Mouse (Mus musculus): ENCODE data around the gene Foxred2. TPM values are rescaled to one million over a fixed set of nuclear protein-coding genes. Genes with fewer than 3 reads are reported as not detected.

The Foxred2 gene
- polyA plus RNA-seq, 1 experiment from 2014 or later: 7.7 TPM

DNA sequence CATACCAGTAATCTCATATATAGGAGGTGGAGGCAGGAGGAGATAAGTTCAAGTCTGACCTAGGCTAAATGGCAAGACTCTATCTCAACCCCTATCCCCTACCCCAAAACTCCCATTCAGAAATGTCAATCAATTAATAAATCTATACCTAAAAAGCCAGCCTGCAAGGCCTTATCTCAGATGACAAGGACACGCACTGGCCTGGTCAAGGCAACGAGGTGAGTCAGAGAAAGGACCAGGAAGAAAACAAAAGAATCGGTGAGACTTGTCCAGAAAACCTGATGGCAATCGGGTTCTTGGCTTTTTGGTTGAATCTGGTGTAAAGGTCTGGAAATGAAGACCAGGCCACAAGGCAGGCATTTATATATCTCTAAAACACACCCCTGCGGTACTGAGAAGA lies 29.6 kb downstream of the Foxred2 start:
- no peaks in the 10 kb centered on the region for H3K9me3 ChIP-seq
- no peak overlapping the region for H3K27ac ChIP-seq
- no peak overlapping the region for H3K9ac ChIP-seq
- no peak overlapping the region for H3K4me2 ChIP-seq
- peaks cover 52% of the 10 kb centered on the region for H3K36me3 ChIP-seq
- H3K4me1 ChIP-seq: peaks cover 16% of the 10 kb centered on the region
- 95% methylated on average over 5 of the region's 5 CpGs for WGBS
- no peaks in the 10 kb centered on the region for H3K27me3 ChIP-seq
- ATAC-seq (ENCODE audit: insufficient number of reproducible peaks, insufficient read depth, low FRiP score, low TSS enrichment, low read depth): no peak
- no peak overlapping the region for H3K4me3 ChIP-seq

GRCm38 (mm10) chr15:77925195-77925594 lies 31.3 kb downstream of the Foxred2 start:
- Histone ChIP-seq H3K36me3 (peaks cover 68% of the 10 kb centered on the region), H3K4me1 (peaks cover 16% of the 10 kb centered on the region), H3K27me3 (no peaks in the 10 kb centered on the region), H3K4me3 (no peak overlapping the region), H3K9me3 (no peaks in the 10 kb centered on the region), H3K27ac (no peak overlapping the region), H3K4me2 (no peak overlapping the region), H3K9ac (no peak overlapping the region)
- WGBS: 96% methylated on average over 2 of the region's 2 CpGs
- ATAC-seq (ENCODE audit: insufficient number of reproducible peaks, insufficient read depth, low FRiP score, low TSS enrichment, low read depth): no peak

DNA sequence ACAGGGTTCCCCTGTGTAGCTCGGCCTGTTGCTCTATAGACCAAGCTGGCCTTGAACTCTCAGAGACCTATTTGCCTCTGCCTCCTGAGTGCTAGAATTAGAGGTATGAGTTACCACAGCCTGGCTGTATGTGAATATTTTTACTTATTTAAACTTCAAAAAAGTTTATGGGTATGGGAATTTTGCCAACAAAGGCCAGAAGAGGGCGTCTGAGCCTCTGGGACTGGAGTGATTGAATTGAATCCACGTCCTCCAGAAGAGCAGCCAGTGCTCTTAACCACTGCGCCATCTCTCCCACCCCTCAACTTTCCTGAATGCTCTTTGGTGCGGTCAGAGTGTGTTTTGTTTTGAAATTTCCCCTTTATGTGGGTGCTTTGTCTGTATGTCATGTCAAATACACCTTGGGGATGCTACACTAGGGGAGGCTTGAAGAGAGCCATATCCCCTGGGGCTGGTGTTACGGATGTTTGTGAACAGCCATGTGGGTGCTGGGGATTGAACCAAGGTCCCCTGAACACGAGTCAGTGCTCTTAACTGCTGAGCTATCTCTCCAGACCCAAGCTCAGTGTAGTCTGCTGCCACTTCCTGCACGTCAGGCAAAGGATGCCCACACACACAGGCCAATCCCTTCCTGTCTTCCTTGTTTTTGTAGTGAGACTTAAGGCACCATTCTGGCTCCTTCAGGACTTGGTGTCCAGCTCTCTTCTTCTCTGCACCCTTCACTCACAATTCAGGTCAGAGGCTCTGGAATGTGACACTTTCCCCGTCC lies 33.1 kb downstream of the Foxred2 start:
- ATAC-seq (ENCODE audit: insufficient number of reproducible peaks, insufficient read depth, low FRiP score, low TSS enrichment, low read depth): no peak
- Histone ChIP-seq H3K36me3 (peaks cover 85% of the 10 kb centered on the region), H3K27ac (no peak overlapping the region), H3K9me3 (no peaks in the 10 kb centered on the region), H3K27me3 (no peaks in the 10 kb centered on the region), H3K4me1 (peaks cover 10% of the 10 kb centered on the region), H3K4me2 (no peak overlapping the region), H3K4me3 (no peak overlapping the region), H3K9ac (no peak overlapping the region)
- WGBS: 65% methylated on average over 9 of the region's 9 CpGs

GRCm38 (mm10) chr15:77922710-77923109 lies 33.8 kb downstream of the Foxred2 start:
- 81% methylated on average over 9 of the region's 9 CpGs for WGBS
- Histone ChIP-seq H3K4me2 (no peak overlapping the region), H3K27ac (no peak overlapping the region), H3K36me3 (peaks cover 92% of the 10 kb centered on the region), H3K9ac (no peak overlapping the region), H3K4me1 (peaks cover 5% of the 10 kb centered on the region), H3K9me3 (no peaks in the 10 kb centered on the region), H3K4me3 (no peak overlapping the region), H3K27me3 (no peaks in the 10 kb centered on the region)
- no peak for ATAC-seq (ENCODE audit: insufficient number of reproducible peaks, insufficient read depth, low FRiP score, low TSS enrichment, low read depth)

DNA sequence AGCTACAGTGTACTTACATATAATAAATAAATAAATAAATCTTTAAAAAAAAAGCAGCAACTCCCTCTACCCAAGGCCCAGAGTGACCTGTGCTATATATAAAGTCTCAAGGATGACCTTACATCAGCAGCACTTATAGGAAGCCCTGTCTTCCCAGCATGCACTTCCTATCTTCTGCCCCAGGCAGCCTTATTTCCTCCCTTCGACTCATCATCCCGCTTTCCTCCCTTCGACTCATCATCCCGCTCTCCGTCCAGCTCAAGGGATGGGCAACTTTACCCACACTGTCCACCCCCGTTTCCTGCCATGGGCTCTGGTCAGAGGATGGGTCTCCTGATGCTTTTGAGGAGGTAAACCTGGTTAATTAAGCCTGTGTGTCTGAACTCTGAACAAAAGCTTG lies 34.9 kb downstream of the Foxred2 start:
- no peaks in the 10 kb centered on the region for H3K27me3 ChIP-seq
- H3K4me1 ChIP-seq: no peaks in the 10 kb centered on the region
- H3K4me2 ChIP-seq: no peak overlapping the region
- H3K9ac ChIP-seq: no peak overlapping the region
- no peak overlapping the region for H3K27ac ChIP-seq
- ATAC-seq (ENCODE audit: insufficient number of reproducible peaks, insufficient read depth, low FRiP score, low TSS enrichment, low read depth): no peak
- no peaks in the 10 kb centered on the region for H3K9me3 ChIP-seq
- H3K4me3 ChIP-seq: no peak overlapping the region
- peaks cover 91% of the 10 kb centered on the region for H3K36me3 ChIP-seq
- 80% methylated on average over 6 of the region's 6 CpGs for WGBS

GRCm38 (mm10) chr15:77920511-77921462 lies 35.7 kb downstream of the Foxred2 start:
- Histone ChIP-seq H3K27me3 (no peaks in the 10 kb centered on the region), H3K36me3 (peaks cover 93% of the 10 kb centered on the region), H3K9me3 (no peaks in the 10 kb centered on the region), H3K4me2 (no peak overlapping the region), H3K9ac (no peak overlapping the region), H3K4me1 (no peaks in the 10 kb centered on the region), H3K27ac (no peak overlapping the region), H3K4me3 (no peak overlapping the region)
- ATAC-seq (ENCODE audit: insufficient number of reproducible peaks, insufficient read depth, low FRiP score, low TSS enrichment, low read depth): no peak
- 81% methylated on average over 10 of the region's 10 CpGs for WGBS

- Histone ChIP-seq H3K4me1 (no peaks in the 10 kb centered on the region), H3K4me2 (no peak overlapping the region), H3K9me3 (no peaks in the 10 kb centered on the region), H3K36me3 (peaks cover 96% of the 10 kb centered on the region), H3K27me3 (no peaks in the 10 kb centered on the region), H3K9ac (no peak overlapping the region), H3K27ac (no peak overlapping the region), H3K4me3 (no peak overlapping the region)
- ATAC-seq (ENCODE audit: insufficient number of reproducible peaks, insufficient read depth, low FRiP score, low TSS enrichment, low read depth): no peak
- WGBS: 93% methylated on average over 12 of the region's 12 CpGs
Measured at GRCm38 (mm10) chr15:77919441-77919840, 37.1 kb downstream of the Foxred2 start.

GRCm38 (mm10) chr15:77916851-77917544 lies 39.5 kb downstream of the Foxred2 start:
- Histone ChIP-seq H3K4me1 (no peaks in the 10 kb centered on the region), H3K4me3 (no peak overlapping the region), H3K9ac (no peak overlapping the region), H3K9me3 (no peaks in the 10 kb centered on the region), H3K27ac (no peak overlapping the region), H3K36me3 (peaks cover 78% of the 10 kb centered on the region), H3K4me2 (no peak overlapping the region), H3K27me3 (no peaks in the 10 kb centered on the region)
- ATAC-seq (ENCODE audit: insufficient number of reproducible peaks, insufficient read depth, low FRiP score, low TSS enrichment, low read depth): no peak
- 39% methylated on average over 8 of the region's 8 CpGs for WGBS

GRCm38 (mm10) chr15:77915287-77915686 lies 41.2 kb downstream of the Foxred2 start:
- Histone ChIP-seq H3K4me2 (no peak overlapping the region), H3K9me3 (no peaks in the 10 kb centered on the region), H3K27me3 (no peaks in the 10 kb centered on the region), H3K36me3 (peaks cover 62% of the 10 kb centered on the region), H3K9ac (no peak overlapping the region), H3K4me1 (no peaks in the 10 kb centered on the region), H3K27ac (no peak overlapping the region), H3K4me3 (no peak overlapping the region)
- ATAC-seq (ENCODE audit: insufficient number of reproducible peaks, insufficient read depth, low FRiP score, low TSS enrichment, low read depth): no peak
- WGBS: 95% methylated on average over 4 of the region's 4 CpGs

- ATAC-seq (ENCODE audit: insufficient number of reproducible peaks, insufficient read depth, low FRiP score, low TSS enrichment, low read depth): no peak
- H3K9me3 ChIP-seq: no peaks in the 10 kb centered on the region
- peaks cover 55% of the 10 kb centered on the region for H3K36me3 ChIP-seq
- no peak overlapping the region for H3K4me2 ChIP-seq
- no peak overlapping the region for H3K4me3 ChIP-seq
- 96% methylated on average over 3 of the region's 3 CpGs for WGBS
- no peaks in the 10 kb centered on the region for H3K4me1 ChIP-seq
- no peak overlapping the region for H3K27ac ChIP-seq
- H3K9ac ChIP-seq: no peak overlapping the region
- no peaks in the 10 kb centered on the region for H3K27me3 ChIP-seq
Measured at GRCm38 (mm10) chr15:77914507-77914906, 42.0 kb downstream of the Foxred2 start.

GRCm38 (mm10) chr15:77913054-77913453 lies 43.5 kb downstream of the Foxred2 start:
- Histone ChIP-seq H3K27me3 (no peaks in the 10 kb centered on the region), H3K9ac (no peak overlapping the region), H3K36me3 (peaks cover 41% of the 10 kb centered on the region), H3K4me3 (no peak overlapping the region), H3K4me1 (no peaks in the 10 kb centered on the region), H3K9me3 (no peaks in the 10 kb centered on the region), H3K27ac (no peak overlapping the region), H3K4me2 (no peak overlapping the region)
- no peak for ATAC-seq (ENCODE audit: insufficient number of reproducible peaks, insufficient read depth, low FRiP score, low TSS enrichment, low read depth)
- 85% methylated on average over 8 of the region's 8 CpGs for WGBS

All from embryonic facial prominence, embryonic 13.5 days (tissue).